Mouse (Mus musculus) brain, adult 2 months (tissue): ENCODE results near the gene Vps37b.
A peak's percentile ranks its signal among the peaks of the same experiment; 100 is the strongest.

Experiments used
- DNase-seq: peaks from one replicate; pipeline ENCODE4 v3.0.0; 2011; ENCODE audit warnings: low read depth, low spot score

Vps37b gene

DNA sequence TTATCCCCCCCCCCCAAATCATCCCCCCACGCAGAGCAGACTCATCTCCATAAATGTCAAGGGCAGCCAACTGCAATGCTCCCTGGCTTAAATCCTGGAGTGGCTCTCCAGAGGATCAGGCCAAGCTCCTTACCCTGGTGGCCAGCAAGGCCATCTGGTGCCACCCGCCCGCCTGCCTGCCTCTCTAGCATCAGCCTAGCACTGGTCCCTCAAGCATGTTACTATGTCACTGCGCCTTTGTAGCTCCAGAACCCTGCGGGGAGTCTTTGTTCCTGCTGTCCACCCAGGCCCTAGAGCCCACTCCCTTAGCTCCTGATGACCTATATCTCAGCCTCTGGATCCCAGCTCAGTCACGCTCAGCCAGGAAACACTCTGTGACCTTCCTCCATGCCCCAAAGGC is 7.4 kb downstream of the Vps37b start:
- peak; percentile 91 for DNase-seq

DNA sequence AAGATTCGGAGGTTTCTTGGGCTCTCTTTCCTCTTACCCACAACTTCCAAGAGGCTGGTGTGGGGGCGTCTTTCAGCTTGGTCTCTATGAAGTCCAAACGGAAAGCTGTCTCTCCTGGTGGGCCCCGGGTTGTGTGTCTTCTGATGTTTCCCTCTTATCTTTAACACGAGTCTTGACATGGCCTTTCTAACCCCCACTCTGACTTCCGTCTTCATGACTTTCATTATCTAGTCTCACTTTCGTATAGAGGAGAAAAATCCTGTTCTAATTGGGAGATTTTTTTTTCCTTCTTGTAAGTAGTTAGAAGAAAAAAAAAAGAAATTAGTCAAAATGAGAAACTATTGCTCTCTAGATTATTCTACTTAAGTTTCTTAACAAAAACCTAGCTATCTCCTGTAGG is 9.7 kb downstream of the Vps37b start:
- peak; percentile 18 for DNase-seq

DNA sequence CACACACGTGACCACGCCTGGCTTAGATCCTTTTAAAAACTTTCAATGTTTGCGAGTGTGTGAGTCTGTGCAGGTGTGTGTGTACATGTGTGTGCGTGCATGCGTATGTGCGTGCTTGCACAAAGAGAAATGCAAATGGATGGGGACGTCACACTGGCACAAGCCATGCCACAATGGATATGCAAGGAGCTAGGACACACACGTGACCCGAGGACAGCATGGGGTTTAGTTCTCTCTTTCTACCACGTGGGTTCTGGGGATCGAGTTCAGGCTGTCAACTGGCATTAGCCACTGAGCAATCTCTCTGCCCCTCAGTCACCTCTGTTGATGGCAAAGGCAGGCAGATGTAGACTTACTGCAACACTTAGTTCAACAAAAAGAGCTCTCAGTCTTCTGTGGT is 10.4 kb downstream of the Vps37b start:
- DNase-seq = peak; percentile 10

DNA sequence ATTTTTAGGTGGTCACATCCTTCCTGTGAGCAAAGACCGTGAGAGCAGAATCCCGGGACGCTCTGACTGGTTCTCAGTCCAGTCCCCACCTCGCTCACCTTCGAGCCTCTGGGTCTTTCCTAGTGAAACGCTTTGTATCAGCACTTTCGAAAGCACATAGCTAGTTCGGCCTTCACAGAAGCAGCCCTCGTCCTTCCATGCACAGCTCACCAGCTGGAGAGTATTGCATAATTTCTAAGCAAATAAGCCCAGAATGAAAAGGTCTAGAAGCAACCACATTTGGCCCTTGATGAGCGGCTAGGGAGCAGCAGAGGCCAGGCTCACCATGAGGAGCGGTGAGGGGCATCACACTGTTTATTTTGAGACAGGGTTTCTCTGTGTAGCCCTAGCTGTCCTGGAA is 10.9 kb downstream of the Vps37b start:
- DNase-seq = peak; percentile 47

DNA sequence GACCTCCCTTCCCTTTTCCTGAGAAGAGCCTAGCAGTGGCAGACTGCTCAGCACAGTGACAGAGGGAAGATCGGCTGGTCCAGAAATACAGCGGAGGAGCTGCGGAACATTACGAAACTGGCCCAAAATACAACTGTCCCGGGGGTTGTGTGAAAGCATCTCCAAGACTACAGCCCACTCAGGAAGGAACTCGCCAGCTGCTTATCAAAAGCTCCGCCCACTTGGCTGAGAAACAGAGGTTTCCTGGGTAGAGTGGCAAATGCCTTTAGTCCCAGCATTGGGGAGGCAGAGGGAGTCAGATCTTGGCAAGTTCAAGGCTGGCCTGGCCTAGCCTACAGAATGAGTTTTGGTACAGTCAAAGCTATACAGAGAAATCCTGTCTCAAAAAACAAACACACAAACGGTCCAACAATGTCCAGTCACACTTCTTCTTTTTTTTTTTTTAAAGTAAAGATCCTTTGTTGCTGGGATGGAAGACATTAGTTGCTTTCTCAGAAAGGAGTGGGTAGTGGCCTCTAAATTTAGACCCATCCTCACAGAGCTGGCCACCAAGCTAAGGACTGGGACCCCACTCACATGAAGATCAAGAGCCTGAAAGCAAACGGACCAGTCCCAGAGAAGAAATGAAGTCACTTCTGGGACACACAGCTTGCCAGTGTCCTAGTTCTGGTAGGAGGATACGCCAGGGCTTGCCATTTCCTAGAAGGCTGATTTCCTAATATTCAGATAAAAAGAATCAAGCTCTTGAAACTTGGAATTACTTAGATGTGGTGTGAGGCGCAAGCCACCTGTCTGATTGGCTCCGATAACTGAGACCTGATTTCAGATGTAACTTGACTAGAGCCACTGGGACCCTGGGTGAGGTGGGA is 12.5 kb downstream of the Vps37b start:
- DNase-seq = peak; percentile 96

DNA sequence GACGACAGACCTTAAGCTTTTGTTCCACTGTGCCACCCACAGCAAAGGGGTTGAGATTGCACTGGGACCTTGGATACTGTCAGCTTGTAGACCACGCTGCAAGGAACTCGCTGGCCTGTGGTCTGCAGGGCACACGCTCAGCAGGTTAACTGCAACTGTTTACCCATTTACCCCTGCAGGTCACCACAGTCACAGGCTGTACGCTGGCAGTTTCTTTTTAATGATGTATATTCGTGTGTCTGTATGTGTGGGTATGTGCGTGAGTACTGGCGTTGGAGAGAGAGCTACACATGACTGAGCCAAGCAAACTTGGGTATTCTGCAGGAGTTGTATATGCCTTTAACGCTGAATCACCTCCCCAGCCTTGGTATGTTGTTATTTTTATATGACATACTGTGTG is 13.4 kb downstream of the Vps37b start:
- peak; percentile 58 for DNase-seq

DNA sequence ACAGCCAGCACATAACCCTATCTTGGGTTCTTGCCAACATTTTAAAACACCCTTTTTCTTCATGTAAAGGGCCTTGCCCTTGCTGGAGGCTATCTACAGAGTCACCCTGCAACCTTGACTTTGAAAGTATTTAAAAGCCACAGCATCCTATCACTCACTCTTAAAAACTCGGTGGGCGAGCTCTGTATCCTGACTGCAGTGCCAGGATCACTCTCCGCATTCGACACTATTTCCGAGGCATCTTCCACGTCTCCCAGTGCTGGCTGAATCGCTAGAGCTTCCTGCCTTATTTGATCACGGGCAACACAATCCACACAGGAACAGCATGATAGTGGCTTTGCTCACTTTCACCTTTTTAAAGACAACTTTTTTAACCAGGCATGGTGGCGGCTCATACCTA is 14.1 kb downstream of the Vps37b start:
- peak; percentile 65 for DNase-seq

DNA sequence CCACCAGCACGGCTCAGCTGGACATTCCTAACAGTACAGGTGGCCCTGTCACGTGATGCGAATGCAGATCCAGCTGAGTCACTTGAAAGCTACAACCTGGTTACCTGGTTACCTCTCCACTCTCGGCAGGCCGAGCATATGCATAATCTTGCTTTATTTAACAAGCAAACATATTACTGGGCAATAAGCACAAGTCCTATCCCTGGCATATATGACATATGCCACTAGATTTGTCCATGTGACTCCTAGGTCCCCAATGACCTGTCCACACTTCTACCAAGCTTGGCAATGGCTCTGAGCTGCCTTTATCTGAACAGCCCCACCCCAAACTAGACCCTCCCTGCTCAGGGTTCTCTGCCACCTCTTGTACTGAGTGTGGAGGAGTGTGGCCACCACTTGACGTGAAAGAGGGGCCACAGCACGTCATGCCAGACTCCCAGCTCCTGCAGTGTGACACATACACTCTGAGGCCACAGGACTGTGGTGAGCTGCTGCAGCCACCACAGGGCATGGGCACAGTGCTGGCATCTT is 15.7 kb downstream of the Vps37b start:
- peak; percentile 39 for DNase-seq

DNA sequence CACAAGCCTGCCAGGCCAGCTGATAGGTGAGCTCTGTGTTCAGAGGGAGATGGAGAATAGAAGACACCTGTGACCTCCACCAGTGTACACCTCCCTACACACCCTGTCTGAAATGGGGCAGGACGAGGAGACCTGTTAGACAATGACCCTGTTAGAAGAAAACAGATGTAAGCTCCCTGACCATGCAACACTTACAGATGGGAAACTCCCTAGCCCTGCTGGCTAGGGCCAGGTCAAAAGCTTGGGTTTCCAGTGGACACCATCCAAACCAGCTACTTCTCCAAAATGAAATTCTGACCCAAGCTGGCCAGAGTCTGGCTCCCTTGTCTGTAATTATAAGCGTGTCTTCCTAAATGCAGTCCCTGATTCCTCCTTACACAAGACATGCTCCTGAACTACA is 16.3 kb downstream of the Vps37b start:
- no peak for DNase-seq

DNA sequence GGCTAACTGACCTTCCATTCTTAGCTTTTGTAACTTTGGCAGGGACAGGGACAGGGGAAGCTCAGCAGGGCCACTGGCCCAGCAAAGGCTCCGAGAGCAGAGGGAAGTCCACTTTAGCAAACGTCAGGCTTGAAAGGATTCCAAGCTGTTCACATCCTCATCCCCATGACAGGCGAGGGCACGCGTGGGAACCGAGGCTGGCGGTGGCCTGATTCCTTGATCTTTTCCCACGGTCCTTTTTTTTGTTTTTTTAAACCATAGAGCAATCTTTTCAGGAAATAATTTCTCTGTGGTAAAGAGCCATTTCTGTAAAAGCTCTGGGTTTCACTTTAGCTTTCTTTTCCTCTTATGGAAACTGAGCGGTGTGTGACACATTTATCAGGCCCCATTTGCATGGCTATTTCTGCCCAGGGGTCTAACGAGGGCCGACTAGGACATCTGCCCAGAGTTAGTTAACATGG is 17.2 kb downstream of the Vps37b start:
- DNase-seq = peak; percentile 76

DNA sequence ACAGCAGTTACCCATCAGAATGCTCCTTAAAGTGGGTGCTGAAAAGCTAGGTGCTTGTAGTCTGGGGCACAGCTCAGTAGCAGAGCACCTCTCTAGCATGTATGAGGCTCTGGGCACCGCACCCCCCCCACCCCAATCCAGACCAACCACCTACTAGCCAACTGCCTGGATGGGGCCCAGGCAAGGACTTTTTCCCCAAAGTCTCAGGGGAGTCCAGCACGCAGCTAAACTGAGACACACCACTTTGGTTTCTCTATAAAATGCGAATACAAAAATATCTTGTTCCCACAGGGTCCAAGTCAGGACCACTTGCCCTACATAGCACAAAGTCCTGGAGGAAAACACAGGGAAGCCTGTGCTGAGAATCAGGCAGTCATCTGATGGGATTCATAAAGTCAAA is 17.9 kb downstream of the Vps37b start:
- no peak for DNase-seq

DNA sequence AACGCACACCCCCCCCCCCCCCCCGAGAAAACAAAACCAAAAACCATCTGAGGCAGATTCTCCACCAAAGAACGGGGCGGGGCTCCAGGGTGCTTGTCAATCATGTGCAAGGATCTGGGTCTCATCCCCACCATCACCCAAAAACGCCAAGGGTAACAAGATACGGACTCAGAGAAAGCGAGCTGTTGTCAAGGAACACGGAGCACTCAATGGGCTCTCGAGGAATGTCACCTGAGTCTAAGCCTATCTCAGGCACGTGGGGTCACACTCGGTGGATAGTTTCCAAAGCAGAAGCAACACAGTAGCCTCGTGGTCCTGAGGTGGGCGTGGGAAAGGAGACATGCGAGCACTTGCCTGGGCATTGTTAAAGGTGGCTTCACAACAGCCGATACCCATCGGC is 18.3 kb downstream of the Vps37b start:
- DNase-seq = no peak

DNA sequence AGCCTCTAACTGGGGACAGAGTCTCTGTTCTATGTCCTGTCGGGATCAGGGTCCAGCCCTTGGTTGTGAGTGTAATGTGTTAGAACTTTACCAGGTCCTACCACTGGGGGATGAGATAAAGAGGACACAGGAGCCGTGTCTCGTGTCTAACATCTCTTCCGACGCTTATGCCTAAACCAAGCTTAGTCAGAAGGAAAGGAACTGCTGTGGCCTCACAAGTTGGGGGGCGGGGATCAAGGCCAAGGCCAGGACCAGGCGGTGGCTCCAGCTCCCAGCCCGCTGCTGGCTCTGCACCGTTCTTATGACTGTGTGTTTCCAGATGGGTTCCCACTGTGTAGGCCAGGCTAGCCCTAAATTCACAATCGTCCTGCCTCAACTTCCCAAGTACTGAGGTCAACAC is 19.2 kb downstream of the Vps37b start:
- DNase-seq = no peak

DNA sequence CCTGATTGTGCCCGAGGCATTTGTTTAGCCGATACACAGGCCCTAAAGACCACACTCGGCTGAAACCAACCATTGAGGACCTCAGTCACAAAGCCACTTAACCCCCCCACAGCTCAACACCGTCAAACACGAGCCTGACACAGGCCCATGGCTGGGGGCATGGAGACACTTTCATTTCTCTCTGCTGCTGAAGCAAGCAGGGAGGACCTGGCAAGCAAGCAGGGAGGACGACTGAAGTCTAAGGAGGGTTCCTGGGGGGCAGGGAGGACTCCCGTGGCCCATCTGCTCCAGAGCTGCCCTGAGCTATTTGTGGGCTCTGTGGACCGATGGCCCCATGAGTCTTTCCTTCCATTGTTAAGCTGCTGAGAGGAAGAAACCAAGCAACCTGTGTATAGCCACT is 20.1 kb downstream of the Vps37b start:
- DNase-seq = no peak

DNA sequence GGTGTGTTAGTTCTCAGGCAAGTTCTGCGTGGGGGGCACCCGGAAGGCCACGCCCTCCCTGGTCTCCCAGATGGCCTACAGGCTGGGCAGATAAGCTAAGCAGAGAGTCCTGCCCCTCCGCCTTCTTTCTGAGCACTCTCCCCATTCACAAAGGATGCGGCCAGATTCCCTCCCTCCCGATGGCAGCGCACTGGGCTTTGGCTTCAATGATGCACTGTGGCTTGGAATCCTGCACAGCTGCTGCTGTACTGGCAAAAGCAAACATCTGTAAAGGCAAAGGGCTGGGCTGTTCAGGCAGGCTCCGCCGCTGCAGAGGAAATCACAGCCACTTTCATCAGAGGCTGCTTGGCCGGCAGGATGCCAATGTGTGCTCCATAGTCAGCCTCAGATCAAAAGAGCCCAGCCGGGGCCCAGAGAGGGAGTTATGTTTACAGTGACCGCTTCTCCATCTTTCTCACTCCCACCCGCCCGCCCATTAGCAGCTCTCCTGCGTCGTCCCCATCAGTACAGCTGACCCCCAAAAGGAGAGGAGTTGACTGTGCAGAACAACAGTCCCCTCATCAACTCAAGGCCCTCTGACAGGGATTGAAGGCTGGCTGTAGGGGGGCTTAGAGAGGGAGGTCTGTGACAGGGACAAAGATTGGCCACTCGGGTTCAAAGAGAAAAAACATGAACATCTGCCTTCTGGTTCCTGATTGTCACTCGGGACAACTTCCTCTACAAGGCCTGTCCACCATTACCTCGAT is 21.0 kb downstream of the Vps37b start:
- peak; percentile 73 for DNase-seq

DNA sequence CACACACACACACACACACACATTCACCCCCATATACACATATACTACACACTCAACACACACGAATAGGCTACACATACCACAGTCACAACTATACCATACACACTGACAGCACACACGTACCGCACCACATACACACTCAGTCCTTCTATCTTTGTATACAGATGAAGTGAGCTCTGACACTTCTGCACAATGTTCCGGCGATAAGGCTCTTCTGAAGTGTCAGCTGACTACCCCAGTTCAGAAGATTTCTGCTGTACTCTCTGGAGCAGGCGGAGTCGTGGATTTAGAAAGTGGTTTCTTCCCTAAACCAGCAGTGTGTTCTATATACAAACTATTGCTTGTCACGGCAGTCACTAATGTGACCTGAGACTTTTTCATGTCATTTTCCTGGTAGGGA is 22.0 kb downstream of the Vps37b start:
- no peak for DNase-seq

DNA sequence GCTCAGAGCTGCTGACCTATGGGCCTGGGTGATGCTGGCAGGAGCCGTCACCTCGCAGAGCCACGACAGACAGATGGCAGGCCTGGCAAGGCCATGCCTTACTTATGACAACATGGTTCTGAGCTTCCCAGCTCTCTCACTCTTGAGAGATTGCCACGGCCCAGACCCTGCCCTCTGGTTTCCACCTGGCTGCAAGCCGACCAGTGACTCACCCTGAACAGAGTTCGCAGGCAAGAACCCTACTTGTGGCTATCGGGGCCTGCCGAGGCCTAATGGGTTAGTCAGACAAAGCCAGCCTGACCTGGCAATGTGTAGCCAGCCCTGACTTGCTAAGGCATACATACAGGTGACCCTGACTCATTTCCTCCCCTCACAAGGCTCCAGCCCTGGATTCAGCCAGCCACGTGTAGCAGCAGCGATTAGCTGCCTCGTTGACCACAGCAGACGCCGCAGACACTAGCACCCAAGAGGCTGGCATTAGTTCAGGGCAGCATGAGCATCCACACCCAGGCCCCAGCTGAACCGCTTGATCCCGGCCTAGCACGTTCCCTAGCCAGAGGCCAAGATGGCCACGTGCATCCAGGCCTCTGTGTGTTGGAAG is 25.1 kb downstream of the Vps37b start:
- peak; percentile 97 for DNase-seq

DNA sequence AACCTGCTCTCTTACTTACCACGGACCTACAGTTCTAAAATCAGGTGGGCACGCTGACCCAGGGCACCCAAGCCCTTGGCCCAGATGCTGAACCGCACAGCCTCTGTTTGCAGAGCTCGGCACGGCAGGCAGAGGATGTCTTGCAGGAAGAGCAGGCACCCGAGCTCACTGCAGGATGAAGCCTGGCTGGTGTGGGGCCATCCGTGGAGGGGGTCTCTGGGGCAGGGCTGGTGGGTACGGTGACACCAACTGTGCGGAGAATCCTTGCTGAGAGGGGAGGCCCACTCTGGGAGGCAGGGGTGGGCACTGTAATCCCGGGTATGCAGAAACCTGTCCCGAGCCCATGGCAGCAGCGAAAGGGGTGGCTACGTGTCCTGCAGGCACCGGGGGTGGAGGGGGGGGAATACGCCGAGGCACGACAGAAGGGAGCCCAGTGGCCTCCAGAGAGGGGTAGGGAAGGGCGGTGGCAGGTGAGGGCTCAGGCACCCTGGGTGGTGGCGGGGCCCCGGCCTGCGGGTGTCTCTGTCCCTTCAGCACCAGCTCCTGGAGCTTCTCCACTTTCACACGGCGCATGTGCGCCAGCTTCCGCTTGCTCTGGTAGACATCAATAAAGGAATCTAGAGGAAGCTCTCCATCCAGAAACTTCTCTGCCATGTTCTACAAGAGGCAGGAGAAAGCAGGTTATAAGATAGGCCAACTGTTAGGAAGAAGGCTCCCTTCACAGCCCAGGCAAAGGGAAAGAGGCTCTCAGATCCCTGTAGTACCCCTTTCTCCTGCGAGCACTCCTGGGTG is 25.8 kb downstream of the Vps37b start:
- peak; percentile 57 for DNase-seq

DNA sequence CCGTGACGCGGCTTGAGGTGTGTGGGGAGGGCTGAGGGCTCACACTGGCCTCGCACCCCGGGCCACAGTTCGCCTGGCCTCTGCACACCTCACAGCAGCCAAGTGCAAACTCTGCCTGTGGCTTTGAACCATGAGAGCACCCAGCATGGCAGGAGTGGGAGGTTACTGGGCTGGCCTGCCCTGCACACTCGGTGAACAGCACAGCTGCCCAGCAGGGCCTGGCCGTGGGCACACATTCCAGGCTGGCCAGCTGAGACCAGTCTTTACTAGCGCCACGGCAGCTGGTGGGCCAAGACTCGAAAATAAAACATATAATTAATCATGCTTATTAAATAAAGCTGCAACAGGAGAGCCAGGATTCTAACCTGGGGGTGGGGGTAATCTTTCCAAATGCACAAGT is 26.5 kb downstream of the Vps37b start:
- no peak for DNase-seq

DNA sequence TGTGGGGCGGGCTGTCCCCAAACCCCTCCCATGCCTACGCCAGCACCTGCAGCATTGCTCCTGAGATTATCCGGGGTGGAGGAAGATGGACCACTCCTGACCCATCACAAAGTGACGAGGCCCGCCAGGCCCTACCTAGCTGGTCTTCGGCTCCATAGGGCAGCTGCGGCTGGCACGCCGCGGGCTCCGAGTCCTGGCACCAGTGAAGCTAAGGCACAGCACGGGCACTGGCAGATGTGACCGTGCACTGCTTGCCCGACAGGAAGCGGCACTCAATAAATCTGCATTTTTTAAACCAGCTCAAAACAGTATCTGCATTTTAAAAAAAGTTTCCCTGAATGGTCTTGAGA is 26.9 kb downstream of the Vps37b start:
- DNase-seq = no peak

DNA sequence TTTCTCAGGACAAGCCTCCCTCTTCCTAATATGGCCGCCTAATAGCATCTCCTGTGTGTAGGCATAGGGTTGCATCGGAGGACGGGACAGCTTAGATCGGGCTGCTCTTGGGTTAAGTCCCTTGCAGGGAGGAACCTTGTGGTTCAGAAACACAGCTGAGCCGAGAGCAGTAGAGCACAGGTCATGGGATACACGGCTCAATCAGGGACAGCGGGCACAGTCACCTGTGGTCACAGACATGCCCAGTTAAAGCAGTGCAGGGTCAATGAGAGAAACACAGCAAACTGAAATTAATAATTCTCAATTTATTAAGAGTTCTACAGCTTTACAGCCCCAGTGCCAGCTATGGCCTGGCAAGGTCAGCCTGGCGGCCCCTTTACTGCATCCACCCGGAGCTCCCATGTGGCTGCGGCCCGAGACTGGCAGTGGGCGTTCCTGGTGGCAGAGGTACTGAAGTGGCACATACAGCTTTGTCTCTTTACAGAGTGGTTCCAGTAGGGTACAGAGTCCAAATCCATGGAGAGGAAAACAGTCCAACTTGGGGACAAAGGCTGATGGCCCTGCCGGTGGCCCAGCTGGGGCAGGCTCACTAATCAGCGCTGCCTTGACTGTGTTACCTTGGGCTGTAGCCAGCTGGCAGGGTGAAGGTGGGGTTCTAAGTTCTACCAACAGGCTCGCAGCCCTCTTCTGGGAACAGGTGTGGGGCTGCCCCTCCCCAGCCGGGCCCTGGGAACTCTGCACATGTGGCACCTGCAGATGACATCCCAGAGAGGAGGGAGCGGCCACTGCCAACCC is 27.5 kb downstream of the Vps37b start:
- DNase-seq = no peak
